Mouse (Mus musculus) spleen, postnatal 4 days (tissue): ENCODE data around the gene Notch1.
A peak's percentile ranks its signal among the peaks of the same experiment; 100 is the strongest.

Source experiments
- DNase-seq, 2 experiments: peaks; one replicate each; pipeline ENCODE4 v3.0.0; 2022; ENCODE audit warnings: low spot score in 2 of 2

Notch1 gene

GRCm38 (mm10) chr2:26446671-26447070 is 69.8 kb downstream of the Notch1 start:
- DNase-seq: no peak

GRCm38 (mm10) chr2:26445666-26446445 is 70.6 kb downstream of the Notch1 start:
- DNase-seq: peak; percentile 87 to 92

GRCm38 (mm10) chr2:26444946-26445665 is 71.4 kb downstream of the Notch1 start, which contains the start of gene Sec16a:
Gene Sec16a (minus strand): TSS chr2:26445216.
- DNase-seq: peak; percentile 100

GRCm38 (mm10) chr2:26444368-26444767 is 72.1 kb downstream of the Notch1 start:
- no peak for DNase-seq

- DNase-seq: no peak
These were observed 72.6 kb downstream of the Notch1 start for GRCm38 (mm10) chr2:26443876-26444275.

DNA sequence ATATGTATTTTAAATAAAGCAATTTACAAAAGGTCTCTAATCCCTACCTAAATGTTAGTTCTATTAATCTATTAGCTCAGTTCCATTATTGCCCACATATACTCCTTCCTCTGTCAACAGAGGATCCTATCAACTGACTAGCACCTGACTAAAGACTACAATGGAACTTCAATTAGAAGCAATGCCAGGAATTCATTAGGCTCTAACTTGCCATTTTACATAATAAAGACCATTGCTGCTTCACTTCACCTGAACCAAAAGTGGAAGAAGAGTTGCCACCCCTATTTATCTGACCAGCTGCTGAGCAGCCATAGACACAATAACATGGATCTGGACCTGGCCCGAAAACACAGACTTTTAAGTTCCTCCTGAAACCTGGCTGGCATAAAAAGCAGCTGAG is 73.6 kb downstream of the Notch1 start:
- DNase-seq: no peak

DNA sequence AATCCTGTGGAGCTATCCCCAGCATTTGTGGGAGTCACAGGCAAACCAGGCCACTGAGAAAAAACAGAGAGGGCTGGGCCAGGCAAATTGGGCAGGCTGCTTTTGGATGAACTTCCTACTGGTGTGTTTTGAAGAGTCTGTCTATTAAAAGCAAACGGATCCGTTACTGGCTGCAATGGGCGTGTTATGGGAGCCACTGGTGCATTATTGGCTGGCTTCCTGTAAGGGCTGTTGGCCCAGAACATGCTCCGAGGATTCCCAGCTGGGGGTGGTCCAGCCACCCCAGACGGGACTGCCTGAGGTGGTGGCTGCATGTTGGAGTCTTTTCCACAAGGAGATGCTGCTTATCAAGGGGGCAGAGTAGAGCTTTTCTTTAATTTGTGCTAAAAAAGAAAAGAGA is 74.8 kb downstream of the Notch1 start:
- DNase-seq: no peak

GRCm38 (mm10) chr2:26441261-26441660 is 75.2 kb downstream of the Notch1 start:
- no peak for DNase-seq

- no peak for DNase-seq
These were observed 76.8 kb downstream of the Notch1 start for GRCm38 (mm10) chr2:26439671-26440070.

DNA sequence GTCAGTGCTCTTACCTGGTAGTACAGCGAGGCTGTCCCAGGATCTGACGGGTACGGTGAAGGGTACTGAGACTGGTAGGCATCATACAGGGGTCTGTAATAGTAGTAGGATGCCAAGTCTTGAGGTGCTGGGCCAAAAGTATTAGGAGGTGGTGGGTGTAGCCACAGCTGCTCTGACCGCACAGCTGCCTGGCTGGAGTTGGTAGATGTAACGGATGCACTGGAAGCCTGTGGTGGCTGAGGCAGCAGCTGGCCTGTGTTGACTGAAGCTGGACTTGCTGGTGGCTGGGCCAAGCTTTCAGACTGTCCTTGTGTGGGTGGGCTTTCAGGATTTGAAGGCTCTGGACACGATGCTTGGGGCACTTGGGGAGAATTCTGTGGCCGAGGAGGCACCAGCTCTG is 78.1 kb downstream of the Notch1 start:
- DNase-seq: no peak

DNA sequence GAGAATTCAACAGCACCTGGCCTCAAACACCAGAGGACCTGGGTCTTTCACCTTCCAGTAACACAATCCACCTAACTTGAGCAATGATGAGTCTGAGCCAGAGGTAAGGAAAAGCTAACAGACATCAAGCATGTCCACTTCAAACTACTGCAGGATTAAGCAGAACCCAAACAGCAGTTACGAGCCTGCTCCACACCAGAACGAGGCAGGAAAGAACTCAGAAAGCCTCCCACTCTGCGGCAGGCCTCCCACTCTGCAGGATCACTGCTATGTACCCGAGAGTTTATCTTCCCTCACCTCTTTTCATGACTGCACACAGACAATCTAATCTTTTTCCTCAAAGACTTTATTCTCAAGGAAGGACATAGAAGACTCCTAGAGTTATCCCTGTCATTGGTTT is 79.2 kb downstream of the Notch1 start:
- DNase-seq: no peak

- no peak for DNase-seq
These were observed 81.5 kb downstream of the Notch1 start for GRCm38 (mm10) chr2:26434791-26435572.

DNA sequence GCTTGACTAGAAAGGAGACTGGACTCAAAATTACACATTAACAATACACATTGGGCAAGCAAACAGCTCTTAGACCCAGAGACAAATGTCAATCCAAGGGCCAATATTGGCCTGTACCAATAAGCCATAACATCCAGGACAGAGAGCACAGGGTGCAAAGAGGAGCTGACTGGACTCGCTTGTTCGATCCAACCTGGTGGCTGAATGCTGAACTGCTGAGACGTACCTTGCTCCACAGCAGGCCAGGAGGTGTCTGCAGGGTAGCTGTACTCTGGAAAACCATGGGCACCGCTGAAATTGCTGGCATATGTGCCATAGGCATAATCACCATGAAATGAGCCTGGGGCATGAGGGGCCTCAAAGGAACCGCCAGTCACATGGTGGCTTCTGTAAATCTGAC is 86.6 kb downstream of the Notch1 start:
- DNase-seq: no peak

DNA sequence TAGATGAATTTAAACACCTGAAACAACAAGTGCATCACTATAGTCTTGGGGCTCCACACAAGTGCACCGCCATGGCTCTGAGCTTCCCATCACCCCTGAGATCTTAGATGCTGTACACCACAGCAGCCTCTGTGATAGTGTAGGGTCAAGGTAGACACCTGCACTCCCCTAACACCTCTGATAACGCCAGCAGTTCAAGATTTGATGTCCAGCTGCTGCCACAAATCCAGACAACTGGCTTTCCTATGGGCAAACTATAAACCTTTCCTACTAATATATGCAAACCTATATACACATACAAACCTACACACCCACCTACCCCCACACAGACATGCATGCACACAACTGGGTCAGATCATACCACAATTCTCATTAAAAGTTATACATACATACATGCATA is 91.9 kb downstream of the Notch1 start:
- DNase-seq: no peak

DNA sequence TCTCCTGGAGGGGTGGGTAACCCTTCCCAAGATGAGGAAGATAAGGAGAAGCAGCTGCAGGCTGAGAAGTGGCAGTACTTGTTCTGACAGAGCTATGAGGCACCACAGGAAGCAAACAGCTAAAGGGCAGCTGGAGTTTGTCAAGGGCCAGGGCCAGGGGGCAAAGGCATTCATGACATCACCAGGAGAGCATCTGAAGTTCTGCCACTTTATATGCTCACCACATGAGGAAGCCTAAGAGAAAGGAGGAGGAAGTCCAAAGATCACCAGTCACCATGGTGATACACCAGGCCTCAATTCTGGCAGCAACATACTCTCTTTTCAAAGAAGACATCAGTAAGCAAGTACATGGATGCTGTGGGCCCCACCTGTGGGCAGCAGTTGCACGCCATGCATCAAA is 93.4 kb downstream of the Notch1 start:
- DNase-seq: no peak

- no peak for DNase-seq
These were observed 94.5 kb downstream of the Notch1 start for GRCm38 (mm10) chr2:26421969-26422368.

GRCm38 (mm10) chr2:26418120-26418519 is 98.3 kb downstream of the Notch1 start:
- no peak for DNase-seq

DNA sequence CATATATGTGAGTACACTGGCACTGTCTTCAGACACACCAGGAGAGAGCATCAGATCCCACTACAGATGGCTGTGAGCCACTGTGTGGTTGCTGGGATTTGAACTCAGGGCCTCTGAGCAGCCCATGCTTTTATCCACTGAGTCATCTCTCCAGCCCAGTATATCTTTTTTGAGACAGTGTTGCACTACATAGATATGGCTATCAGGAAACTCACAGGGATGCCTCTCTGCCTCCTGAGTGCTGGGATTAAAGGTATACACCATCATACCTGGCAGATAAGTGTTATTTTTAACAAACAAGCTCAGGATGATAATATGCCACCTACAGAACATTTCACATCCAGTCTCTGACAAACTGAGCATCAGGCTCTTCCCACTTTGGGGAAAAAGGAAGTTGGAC is 99.4 kb downstream of the Notch1 start:
- DNase-seq: no peak

DNA sequence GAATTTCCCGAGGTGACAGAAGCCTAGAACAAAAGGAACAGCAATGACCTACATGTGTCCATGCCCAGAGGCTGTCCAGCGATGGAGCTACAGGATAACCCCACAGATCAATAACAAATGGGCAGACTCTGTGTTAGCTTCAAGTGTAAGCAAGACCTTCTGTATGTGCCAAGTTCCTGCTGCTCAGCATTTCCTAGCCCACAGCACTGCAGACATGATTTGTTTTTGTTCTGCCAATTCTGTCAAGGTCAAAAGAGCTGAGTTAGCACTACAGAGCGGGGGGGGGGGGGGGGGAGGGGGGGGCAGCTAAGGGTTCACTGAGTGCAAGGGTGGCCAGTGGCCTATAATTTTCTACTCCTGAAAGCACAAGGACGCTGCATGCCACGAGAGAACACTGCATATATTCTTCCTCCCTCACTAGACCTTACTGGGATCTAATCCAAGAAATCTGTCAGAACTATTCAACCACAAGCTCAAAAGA is 105.5 kb downstream of the Notch1 start:
- DNase-seq: no peak

GRCm38 (mm10) chr2:26410091-26410490 is 106.4 kb downstream of the Notch1 start:
- DNase-seq: no peak

DNA sequence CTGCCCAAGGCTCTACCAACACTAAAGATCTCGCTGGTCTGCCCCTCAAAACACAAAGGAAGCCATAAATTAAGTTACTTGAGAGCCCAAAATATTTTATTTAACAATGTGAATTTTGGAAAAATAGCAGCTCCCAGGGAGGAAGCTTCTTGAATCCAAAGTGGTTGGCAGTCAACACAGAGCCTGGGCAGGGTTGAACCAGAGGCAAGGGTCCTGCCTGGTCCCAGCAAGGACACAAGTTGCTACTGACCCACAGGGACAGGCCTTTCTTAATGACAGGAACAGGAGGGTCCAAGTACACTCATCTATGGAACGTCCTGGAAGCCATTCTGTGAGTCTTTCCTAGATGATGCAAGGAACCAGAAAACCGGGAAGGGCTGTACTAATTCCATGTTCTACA is 107.1 kb downstream of the Notch1 start:
- no peak for DNase-seq
